Mouse (Mus musculus): ENCODE data around the gene Rpa1.
A peak's percentile ranks its signal among the peaks of the same experiment; 100 is the strongest.

DNA sequence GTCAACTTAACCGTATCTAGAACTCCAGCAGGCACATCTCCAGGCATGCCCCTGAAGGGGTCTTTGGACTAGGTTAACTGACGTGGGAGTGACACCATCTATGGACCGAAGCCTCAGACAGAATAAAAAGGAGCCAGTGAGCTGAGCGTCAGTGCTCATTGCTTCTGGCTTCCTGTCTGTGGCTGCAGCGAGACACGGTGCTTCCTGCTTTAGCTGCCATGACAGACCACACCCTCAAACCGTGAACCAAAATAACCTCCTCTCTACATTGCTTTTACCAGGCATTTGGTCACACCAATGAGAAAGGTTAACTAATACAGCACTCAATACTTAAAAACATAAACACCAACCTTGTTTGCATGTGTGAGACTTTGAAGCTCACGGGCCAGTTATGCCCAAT, 11.4 kb downstream of the Rpa1 start:
- no peak for TF ChIP-seq CTCF (IDR thresholded peaks at IDR 0.05)
- TF ChIP-seq EP300 (IDR thresholded peaks at IDR 0.05), result 0 out of 2 replicates have a peak, but pooled peaks have one; percentile 15
